Mouse (Mus musculus): ENCODE measurements around the gene Preb. TPM values are rescaled to one million over a fixed set of nuclear protein-coding genes. Genes with fewer than 3 reads are reported as not detected.
A peak's percentile ranks its signal among the peaks of the same experiment; 100 is the strongest.

The Preb gene
- 249 and 335 TPM in 2 replicates for polyA plus RNA-seq (2012; rRNA removed)

DNA sequence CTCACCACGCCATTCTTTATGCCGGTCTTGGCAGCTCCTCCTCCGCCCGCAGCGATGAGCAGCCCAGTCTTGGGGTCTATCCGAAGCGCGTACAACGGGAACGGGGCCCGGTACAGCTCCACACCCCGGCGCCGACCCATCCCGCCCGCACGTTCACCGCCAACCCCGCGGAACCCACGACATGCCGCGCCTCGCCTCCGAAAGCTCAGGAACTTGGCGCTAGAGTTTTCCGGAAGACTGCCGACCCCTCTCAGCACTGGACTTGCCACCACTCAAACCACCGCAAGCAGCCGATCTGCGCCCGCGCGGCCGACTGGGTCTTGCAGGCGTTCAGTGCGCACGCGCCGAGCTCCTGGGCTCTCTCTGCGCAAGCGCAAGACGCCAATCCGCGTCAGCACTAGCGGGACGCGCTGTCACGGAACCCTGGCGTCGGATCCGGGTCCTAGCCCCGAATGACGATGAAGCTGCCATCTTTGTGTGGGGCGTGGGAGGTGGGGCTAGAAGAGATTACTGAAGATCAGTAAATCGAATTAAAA, at the start of gene Preb:
Gene Preb, minus strand, starts transcription at position 396 of the 536 bp plus-strand sequence.
- H3K36me3 ChIP-seq (ENCODE audit: control insufficient read depth, insufficient read depth, low read length): peaks cover 24% of the 10 kb centered on the region
- WGBS: under 1% methylated on average over 56 of the region's 56 CpGs
- H3K27me3 ChIP-seq (ENCODE audit: control insufficient read depth, insufficient read depth, low read length): no peaks in the 10 kb centered on the region
- TF ChIP-seq POLR2A (IDR thresholded peaks at IDR 0.05; ENCODE audit: low read depth, low read length) (peak; percentile 92), CTCF (IDR thresholded peaks at IDR 0.05; ENCODE audit: extremely low read depth, insufficient read length, insufficient replicate concordance, low read depth, low read length) (no peak)
- H3K4me3 ChIP-seq (ENCODE audit: low read depth, low read length): peak within 1 kb of the TSS; percentile 92
- peak within 1 kb of the TSS; percentile 86 for H3K27ac ChIP-seq (ENCODE audit: insufficient read depth, low read depth, low read length)
- H3K4me1 ChIP-seq (ENCODE audit: control insufficient read depth, insufficient read depth, insufficient read length, low read length): peaks cover 10% of the 10 kb centered on the region

DNA sequence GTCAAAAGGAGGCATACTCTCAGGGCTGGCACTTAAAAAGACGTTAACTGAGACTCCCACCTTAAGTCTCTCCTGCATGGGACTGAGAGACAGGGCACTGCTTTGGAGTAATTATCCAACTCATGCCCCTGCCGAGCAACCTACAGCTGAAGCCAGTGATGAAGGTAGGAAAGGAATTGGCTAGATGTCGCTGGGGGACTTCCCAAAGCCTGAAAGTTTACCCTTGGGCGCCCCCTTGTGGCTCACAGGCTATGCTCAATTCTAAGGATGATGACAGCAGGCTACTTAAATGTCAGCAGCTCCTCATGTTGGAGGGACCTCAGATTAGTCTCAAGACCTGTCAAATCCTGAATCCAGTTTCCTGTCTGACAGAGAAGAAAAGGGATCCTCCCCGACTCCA, 44.0 kb upstream of the Preb start:
- no peak overlapping the region for H3K4me3 ChIP-seq (ENCODE audit: low read depth, low read length)
- no peaks in the 10 kb centered on the region for H3K36me3 ChIP-seq (ENCODE audit: control insufficient read depth, insufficient read depth, low read length)
- peaks cover 3% of the 10 kb centered on the region; the same call in 1 of the 2 replicates for H3K4me1 ChIP-seq (ENCODE audit: control insufficient read depth, insufficient read depth, insufficient read length, low read length)
- H3K27ac ChIP-seq (ENCODE audit: insufficient read depth, low read depth, low read length): no peak overlapping the region
- 10% methylated on average over 5 of the region's 5 CpGs for WGBS
- no peaks in the 10 kb centered on the region for H3K27me3 ChIP-seq (ENCODE audit: control insufficient read depth, insufficient read depth, low read length)
- TF ChIP-seq CTCF (IDR thresholded peaks at IDR 0.05; ENCODE audit: extremely low read depth, insufficient read length, insufficient replicate concordance, low read depth, low read length): peak; percentile 85; the same call in 1 of the 2 replicates
- no peak for TF ChIP-seq POLR2A (IDR thresholded peaks at IDR 0.05; ENCODE audit: low read depth, low read length)

- no peaks in the 10 kb centered on the region for H3K36me3 ChIP-seq (ENCODE audit: control insufficient read depth, insufficient read depth, low read length)
- H3K27ac ChIP-seq (ENCODE audit: insufficient read depth, low read depth, low read length): no peak overlapping the region
- TF ChIP-seq POLR2A (IDR thresholded peaks at IDR 0.05; ENCODE audit: low read depth, low read length) (no peak), CTCF (IDR thresholded peaks at IDR 0.05; ENCODE audit: extremely low read depth, insufficient read length, insufficient replicate concordance, low read depth, low read length) (no peak)
- no peak overlapping the region for H3K4me3 ChIP-seq (ENCODE audit: low read depth, low read length)
- H3K4me1 ChIP-seq (ENCODE audit: control insufficient read depth, insufficient read depth, insufficient read length, low read length): peaks cover 3% of the 10 kb centered on the region; the same call in 1 of the 2 replicates
- no peaks in the 10 kb centered on the region for H3K27me3 ChIP-seq (ENCODE audit: control insufficient read depth, insufficient read depth, low read length)
- 85% methylated on average over 4 of the region's 4 CpGs for WGBS
Measured at GRCm38 (mm10) chr5:31001560-31001959, 41.4 kb upstream of the Preb start.

DNA sequence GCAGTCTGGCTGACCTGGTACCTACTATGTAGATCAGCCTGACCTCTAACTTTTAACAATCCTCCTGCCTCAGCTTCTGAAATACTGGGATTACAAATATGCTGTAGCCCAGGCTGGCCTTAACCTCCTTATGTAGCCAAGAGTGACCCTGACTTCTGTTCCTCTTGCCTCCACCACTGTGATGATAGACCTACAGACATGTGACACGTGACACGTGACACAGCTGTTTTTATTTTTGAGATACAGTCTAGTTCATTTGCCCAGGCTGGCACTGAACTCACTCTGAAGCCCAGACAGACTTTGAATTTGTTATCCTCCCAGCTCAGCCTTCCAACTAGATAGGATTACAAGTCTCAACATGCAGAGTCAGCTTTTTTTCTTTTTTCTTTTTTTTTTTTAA, 40.8 kb upstream of the Preb start:
- TF ChIP-seq CTCF (IDR thresholded peaks at IDR 0.05; ENCODE audit: extremely low read depth, insufficient read length, insufficient replicate concordance, low read depth, low read length): no peak
- no peak for TF ChIP-seq POLR2A (IDR thresholded peaks at IDR 0.05; ENCODE audit: low read depth, low read length)
- 81% methylated on average over 2 of the region's 2 CpGs for WGBS
- H3K36me3 ChIP-seq (ENCODE audit: control insufficient read depth, insufficient read depth, low read length): no peaks in the 10 kb centered on the region
- peaks cover 3% of the 10 kb centered on the region; the same call in 1 of the 2 replicates for H3K4me1 ChIP-seq (ENCODE audit: control insufficient read depth, insufficient read depth, insufficient read length, low read length)
- no peak overlapping the region for H3K27ac ChIP-seq (ENCODE audit: insufficient read depth, low read depth, low read length)
- no peak overlapping the region for H3K4me3 ChIP-seq (ENCODE audit: low read depth, low read length)
- no peaks in the 10 kb centered on the region for H3K27me3 ChIP-seq (ENCODE audit: control insufficient read depth, insufficient read depth, low read length)

DNA sequence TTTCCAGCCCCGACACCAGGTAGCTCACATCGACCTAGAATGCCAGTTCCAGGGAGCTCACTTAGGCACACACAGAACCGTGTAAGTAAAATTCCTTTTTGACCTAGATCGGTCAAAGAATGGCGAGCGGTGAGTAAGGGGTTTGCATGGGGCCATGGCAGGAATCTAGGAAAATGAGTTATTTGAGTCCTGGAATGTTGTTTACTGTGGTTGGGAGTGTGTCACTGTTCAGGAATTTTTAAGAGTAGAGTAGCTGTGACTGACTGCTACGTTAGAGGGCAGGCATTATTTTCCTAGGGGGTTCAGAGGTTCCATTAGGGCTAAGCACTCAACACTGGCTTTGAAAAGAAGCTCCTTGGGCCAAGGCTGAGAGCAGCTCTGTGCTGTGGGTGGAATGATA, 40.0 kb upstream of the Preb start:
- Histone ChIP-seq H3K36me3 (ENCODE audit: control insufficient read depth, insufficient read depth, low read length) (no peaks in the 10 kb centered on the region), H3K4me1 (ENCODE audit: control insufficient read depth, insufficient read depth, insufficient read length, low read length) (peaks cover 3% of the 10 kb centered on the region; the same call in 1 of the 2 replicates), H3K27me3 (ENCODE audit: control insufficient read depth, insufficient read depth, low read length) (no peaks in the 10 kb centered on the region), H3K27ac (ENCODE audit: insufficient read depth, low read depth, low read length) (no peak overlapping the region), H3K4me3 (ENCODE audit: low read depth, low read length) (no peak overlapping the region)
- WGBS: 69% methylated on average over 7 of the region's 7 CpGs
- no peak for TF ChIP-seq POLR2A (IDR thresholded peaks at IDR 0.05; ENCODE audit: low read depth, low read length)
- no peak for TF ChIP-seq CTCF (IDR thresholded peaks at IDR 0.05; ENCODE audit: extremely low read depth, insufficient read length, insufficient replicate concordance, low read depth, low read length)

- no peak for TF ChIP-seq CTCF (IDR thresholded peaks at IDR 0.05; ENCODE audit: extremely low read depth, insufficient read length, insufficient replicate concordance, low read depth, low read length)
- H3K36me3 ChIP-seq (ENCODE audit: control insufficient read depth, insufficient read depth, low read length): no peaks in the 10 kb centered on the region
- no peaks in the 10 kb centered on the region for H3K27me3 ChIP-seq (ENCODE audit: control insufficient read depth, insufficient read depth, low read length)
- 65% methylated on average over 5 of the region's 5 CpGs for WGBS
- no peak overlapping the region for H3K4me3 ChIP-seq (ENCODE audit: low read depth, low read length)
- peaks cover 3% of the 10 kb centered on the region; the same call in 1 of the 2 replicates for H3K4me1 ChIP-seq (ENCODE audit: control insufficient read depth, insufficient read depth, insufficient read length, low read length)
- H3K27ac ChIP-seq (ENCODE audit: insufficient read depth, low read depth, low read length): no peak overlapping the region
Measured at GRCm38 (mm10) chr5:30999324-30999723, 39.2 kb upstream of the Preb start.

DNA sequence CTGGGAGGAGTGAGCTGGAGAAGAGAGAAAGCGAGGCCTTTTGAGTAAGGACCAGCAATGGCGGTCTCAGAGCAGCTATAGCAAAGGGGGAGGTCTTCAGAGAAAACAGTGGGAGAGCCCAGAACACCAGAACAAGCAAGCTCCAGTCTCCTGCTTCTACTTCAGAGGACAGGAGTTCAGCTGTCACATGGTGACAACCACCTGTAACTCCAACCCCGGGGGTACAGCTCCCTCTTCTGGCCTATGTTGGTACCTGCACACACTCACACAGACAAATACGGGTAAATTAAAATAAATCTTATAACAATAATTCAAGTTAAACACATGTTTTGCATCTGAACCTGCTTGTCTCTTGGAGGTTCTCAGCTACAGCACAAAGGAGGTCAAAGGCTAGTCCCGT, 38.1 kb upstream of the Preb start:
- H3K27ac ChIP-seq (ENCODE audit: insufficient read depth, low read depth, low read length): no peak overlapping the region
- H3K4me1 ChIP-seq (ENCODE audit: control insufficient read depth, insufficient read depth, insufficient read length, low read length): peaks cover 3% of the 10 kb centered on the region; the same call in 1 of the 2 replicates
- H3K4me3 ChIP-seq (ENCODE audit: low read depth, low read length): no peak overlapping the region
- no peaks in the 10 kb centered on the region for H3K27me3 ChIP-seq (ENCODE audit: control insufficient read depth, insufficient read depth, low read length)
- TF ChIP-seq POLR2A (IDR thresholded peaks at IDR 0.05; ENCODE audit: low read depth, low read length) (no peak), CTCF (IDR thresholded peaks at IDR 0.05; ENCODE audit: extremely low read depth, insufficient read length, insufficient replicate concordance, low read depth, low read length) (peak; percentile 86; the same call in 1 of the 2 replicates)
- 31% methylated on average over 5 of the region's 5 CpGs for WGBS
- H3K36me3 ChIP-seq (ENCODE audit: control insufficient read depth, insufficient read depth, low read length): no peaks in the 10 kb centered on the region
